Mouse (Mus musculus) adrenal gland, adult 8-10 months (tissue): ENCODE data around the gene Phc2. TPM values are rescaled to one million over a fixed set of nuclear protein-coding genes. Genes with fewer than 3 reads are reported as not detected.

Experiments used
- DNase-seq: peaks from one replicate; pipeline ENCODE4 v3.0.0; 2022
- total RNA-seq, 4 experiments: library from RNA; stranded (reverse); gene quantifications; 2 replicates each; pipeline ENCODE4 v1.2.4; 2022

Phc2 gene
- total RNA-seq, 4 experiments from 2014 or later = 73.1 to 83.0 (median 79.9) TPM

GRCm38 (mm10) chr4:128743031-128743626 is 88.6 kb downstream of the Phc2 start:
- DNase-seq = no peak

DNA sequence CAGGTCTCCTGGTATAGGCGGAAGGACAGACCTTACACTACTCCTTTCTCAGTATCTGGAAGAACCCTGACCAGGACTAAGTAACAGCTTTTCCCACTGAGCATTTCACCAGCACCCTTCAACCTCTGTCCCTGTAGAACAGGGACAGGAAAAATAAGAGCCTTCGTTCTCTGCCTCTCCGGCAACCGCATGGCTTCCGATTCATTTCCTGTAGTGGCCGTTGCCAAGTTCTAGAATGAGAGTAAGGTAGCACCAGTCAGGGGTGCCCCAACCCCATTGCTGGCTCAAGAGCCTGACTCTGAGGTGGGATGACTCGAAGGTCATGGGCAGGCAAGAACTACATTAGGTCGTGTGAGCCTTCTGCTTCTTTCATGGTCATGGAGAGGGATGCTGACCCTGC is 90.7 kb downstream of the Phc2 start:
- DNase-seq = no peak

- DNase-seq = peak; percentile 45
Measured at GRCm38 (mm10) chr4:128747614-128748270, 93.2 kb downstream of the Phc2 start.

- DNase-seq = no peak
Measured at GRCm38 (mm10) chr4:128748309-128748708, 93.8 kb downstream of the Phc2 start.

- no peak for DNase-seq
Measured at GRCm38 (mm10) chr4:128751006-128751405, 96.5 kb downstream of the Phc2 start.

DNA sequence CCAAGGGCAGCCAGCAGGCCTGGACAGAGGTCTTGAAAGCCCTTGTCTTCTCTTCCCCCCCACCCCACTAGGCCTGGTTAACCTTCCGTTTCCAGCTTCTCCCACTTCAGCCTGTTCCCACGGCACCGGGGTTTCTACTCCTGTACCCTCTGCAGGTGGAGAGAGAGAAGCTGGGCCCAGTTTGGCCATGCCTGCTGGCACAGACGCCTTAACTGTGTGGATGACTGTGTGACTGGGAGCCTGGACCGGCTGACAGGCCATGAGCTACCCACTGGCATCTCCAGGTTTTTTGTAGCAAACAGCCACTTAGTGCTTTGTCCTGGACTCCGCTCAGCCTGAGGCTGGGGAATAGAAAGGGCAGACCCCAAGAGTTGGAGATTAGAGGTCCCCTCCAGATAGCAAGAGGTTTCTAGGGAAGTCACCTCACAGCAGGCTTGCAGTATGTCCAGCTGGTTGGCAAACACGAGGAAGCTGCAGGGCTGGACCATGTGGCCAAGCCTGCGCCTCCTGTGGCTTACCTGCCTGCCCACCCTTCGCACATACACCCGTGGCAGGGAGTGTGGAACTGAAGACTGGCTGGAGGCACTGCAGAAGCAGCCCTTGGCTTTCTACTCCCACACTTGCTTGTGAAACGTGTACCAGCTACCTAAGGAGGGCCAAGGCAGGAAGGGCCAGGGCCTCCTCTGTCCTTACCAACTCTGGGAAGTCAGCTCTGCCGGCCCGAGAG is 97.7 kb downstream of the Phc2 start:
- DNase-seq = no peak

DNA sequence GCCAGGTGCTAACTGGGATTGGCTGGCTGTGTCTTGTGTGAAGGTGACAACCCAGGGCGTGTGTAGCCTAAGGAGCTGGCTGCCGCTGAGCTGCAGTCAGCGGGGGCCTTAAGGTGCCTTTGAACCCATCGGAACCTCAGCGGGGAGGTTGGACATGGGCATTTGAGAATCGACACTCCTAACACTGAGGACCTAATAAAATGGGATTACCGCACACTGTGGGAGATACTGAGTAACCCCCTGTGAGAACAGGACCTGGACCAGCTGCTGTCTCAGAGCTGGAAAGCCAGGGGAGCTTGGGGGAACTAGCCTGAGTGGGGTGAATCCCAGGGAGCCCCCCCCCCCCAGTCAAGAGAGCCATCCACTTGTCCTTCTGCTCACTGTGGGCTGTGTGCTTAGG is 99.1 kb downstream of the Phc2 start:
- no peak for DNase-seq

DNA sequence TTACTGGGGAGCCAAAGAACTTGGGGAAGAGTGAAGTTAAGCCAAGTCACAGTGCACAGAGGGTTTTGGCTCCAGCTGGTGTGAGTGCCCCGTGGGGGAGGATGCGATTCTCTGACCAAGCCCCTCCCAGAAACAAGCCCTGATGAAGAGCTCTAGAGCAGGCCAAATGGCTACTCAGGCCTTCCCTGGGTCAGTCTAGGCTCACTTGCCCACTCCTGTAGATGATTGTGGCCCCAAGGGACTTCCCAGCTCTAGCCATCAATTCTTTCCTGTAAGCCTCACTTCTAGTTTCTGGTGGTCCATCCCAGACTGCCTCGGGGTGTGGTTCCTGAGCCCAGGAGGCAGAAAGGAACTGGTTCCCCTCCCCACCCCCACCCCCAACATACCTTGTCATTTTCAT is 100.6 kb downstream of the Phc2 start, which contains the start of gene A3galt2:
Gene A3galt2 (plus strand): TSS at position 301 of the 400 bp plus-strand sequence.
- no peak for DNase-seq

DNA sequence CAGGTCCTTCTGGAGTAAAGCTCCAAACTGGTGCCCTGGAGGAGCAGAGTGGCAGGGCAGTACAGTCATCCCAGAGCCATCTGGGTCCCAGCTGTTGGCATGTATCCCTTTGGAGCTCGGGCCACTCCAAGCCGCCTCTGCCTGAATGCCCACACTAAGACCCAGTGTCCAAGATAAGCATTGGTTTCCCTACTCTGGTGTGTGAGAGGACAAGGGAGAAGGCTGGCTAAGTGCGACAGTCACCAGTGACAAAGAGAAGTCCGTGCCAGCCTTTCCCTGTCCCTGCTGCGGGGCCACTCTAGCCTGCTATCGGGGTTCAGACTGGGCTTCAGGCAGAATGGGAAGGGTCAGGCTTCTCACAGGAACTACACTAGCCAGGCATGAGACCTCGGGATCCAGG is 101.4 kb downstream of the Phc2 start:
- no peak for DNase-seq

DNA sequence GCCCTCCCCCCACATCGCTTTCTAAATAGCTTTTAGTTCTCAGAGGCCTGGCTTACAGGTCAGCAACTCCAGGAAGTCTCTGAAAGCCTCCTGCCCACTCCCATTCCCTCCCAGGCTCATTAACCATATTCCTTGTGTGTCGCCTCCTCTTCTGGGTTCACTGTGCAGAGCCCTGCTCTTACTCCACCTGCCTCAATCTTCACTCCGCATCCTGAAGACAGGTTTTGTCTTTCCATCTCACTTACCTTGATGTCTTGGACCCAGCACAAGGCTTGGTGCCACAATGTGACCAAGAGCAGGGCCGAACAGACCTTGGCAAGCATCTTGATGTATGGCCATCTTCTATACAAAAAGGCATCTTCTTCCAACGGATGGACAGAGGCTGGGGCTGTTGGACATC is 104.7 kb downstream of the Phc2 start:
- no peak for DNase-seq

DNA sequence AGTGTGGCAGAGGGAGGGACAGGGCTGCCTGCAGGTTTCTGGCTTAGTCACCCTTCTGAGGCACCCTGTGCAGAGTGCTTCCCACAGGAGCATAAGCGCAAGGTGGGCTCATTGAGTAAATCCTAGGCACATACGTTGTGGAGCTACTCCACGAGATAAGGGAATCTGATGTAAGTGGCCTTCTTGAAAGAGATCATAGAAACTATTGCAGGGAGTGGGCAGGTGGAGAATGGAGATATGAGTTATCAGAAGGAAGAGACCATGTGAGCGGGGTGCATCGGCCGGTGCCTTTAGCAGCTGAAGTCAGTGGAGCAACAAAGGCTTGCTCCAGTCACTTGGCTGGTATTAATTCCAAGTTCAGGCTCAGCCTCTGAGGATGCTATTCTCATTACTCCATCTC is 105.5 kb downstream of the Phc2 start:
- no peak for DNase-seq

GRCm38 (mm10) chr4:128766929-128767328 is 112.4 kb downstream of the Phc2 start:
- no peak for DNase-seq

DNA sequence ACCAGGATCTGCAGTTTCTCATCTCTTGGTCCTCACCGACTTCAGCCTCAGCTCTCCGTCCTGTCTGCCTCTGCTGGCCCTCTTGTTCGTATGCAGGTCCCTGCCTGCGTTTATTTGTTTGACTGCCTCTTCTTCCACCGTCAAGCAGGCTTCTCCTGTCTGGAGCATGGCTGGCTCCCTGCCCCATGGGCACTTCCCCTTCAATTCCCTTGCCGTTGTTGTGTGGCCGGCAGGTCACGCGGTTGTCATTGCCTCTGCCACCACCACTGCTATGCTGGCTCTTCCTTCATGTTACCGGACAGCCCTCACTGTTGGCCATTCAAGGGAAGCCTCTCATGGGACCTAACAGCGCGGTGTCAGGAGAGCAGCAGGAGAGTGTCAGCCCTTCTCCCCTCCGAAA is 113.6 kb downstream of the Phc2 start:
- no peak for DNase-seq

- no peak for DNase-seq
Measured at GRCm38 (mm10) chr4:128769569-128770355, 115.3 kb downstream of the Phc2 start.

- no peak for DNase-seq
Measured at GRCm38 (mm10) chr4:128770698-128771097, 116.2 kb downstream of the Phc2 start.

DNA sequence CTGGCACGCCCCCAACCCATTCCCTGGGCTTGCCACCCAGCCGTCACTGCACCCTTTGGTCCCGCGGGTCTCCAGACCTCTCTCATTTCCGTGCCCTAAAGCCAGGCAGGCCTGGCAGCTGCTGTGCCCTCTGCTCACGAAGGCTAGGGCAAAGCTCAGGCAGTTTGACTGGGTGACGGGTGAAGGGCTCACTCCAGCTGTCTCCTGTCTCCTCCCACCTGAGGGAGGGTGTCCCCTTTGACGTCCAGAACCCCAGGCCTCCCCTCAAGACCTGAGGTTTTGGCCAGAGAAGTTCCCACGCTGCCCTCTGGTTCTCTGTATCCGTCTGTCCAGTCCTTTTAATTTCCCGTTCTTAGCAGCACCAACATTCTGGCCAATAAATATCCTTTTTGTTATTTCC is 119.3 kb downstream of the Phc2 start:
- DNase-seq = no peak

GRCm38 (mm10) chr4:128774467-128774866 is 120.0 kb downstream of the Phc2 start:
- no peak for DNase-seq

DNA sequence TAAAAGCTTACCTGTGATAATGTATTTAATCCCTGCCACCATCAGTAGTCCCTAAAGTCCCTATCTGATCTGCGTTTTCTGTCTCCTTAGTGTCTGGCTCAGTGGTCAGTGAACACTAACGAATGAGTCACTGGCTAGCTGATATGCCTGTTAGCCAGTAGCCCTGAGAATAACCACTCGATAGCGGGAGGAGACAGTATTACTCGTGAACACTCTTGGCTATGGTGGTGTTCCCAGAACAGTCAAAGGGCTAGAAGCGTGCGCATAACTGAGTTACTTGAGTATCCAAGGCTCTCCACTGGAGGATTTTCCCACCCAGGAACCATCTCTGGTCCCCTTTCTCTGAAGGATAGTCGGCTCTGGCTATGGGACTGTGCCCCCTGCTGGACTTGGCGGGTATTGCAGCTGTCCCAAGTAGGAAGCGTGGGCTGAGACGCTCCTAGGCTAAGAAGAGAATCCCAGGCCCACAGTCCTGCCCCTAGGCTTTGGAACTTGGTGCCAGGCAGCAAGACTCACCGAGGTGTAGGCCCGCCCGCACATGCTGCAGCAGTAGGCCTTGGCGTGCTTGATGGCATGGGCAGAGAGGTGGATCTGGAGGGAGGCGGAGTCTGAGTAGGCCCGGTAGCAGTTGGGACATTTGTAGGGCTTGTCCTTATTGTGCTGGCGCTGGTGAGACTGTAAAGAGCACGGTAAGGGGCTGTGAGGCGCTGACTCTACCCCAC is 122.2 kb downstream of the Phc2 start:
- DNase-seq = peak; percentile 41

- no peak for DNase-seq
Measured at GRCm38 (mm10) chr4:128777593-128777992, 123.1 kb downstream of the Phc2 start.

GRCm38 (mm10) chr4:128782037-128782436 is 127.5 kb downstream of the Phc2 start:
- no peak for DNase-seq

- DNase-seq = no peak
Measured at GRCm38 (mm10) chr4:128782645-128783044, 128.1 kb downstream of the Phc2 start.

GRCm38 (mm10) chr4:128784950-128785631 is 130.6 kb downstream of the Phc2 start:
- no peak for DNase-seq
